Mouse (Mus musculus) activated CD4-positive, CD25-positive, alpha-beta regulatory T cell, adult 4 months (primary cell): ENCODE data around the gene Plb1. TPM values are rescaled to one million over a fixed set of nuclear protein-coding genes. Genes with fewer than 3 reads are reported as not detected.

Source experiments
- ATAC-seq: one replicate; pipeline ENCODE4 v1.8.0; 2017
- polyA plus RNA-seq, 2 experiments: library from polyadenylated mRNA; unstranded; fragments of 100-300 nt; shearing (Covaris generic); gene quantifications; one replicate each; pipeline ENCODE4 v1.2.1; 2017

Gene Plb1
- polyA plus RNA-seq, 2 experiments from 2014 or later = not detected

GRCm38 (mm10) chr5:32336092-32336491 is 103.6 kb downstream of the Plb1 start:
- ATAC-seq = no peak

- no peak for ATAC-seq
Observed at GRCm38 (mm10) chr5:32337336-32337735, 104.8 kb downstream of the Plb1 start.

- no peak for ATAC-seq
Observed at GRCm38 (mm10) chr5:32338339-32338738, 105.8 kb downstream of the Plb1 start.

- ATAC-seq = no peak
Observed at GRCm38 (mm10) chr5:32338766-32339165, 106.3 kb downstream of the Plb1 start.

GRCm38 (mm10) chr5:32340246-32340645 is 107.7 kb downstream of the Plb1 start:
- no peak for ATAC-seq

- ATAC-seq = no peak
Observed at GRCm38 (mm10) chr5:32342711-32343285, 110.3 kb downstream of the Plb1 start.

- ATAC-seq = no peak
Observed at GRCm38 (mm10) chr5:32346025-32346912, 113.8 kb downstream of the Plb1 start.

- no peak for ATAC-seq
Observed at GRCm38 (mm10) chr5:32349718-32350117, 117.2 kb downstream of the Plb1 start.

- ATAC-seq = no peak
Observed at GRCm38 (mm10) chr5:32350551-32351256, 118.2 kb downstream of the Plb1 start.

GRCm38 (mm10) chr5:32351721-32352465 is 119.4 kb downstream of the Plb1 start:
- ATAC-seq = no peak

GRCm38 (mm10) chr5:32352845-32353244 is 120.3 kb downstream of the Plb1 start:
- ATAC-seq = no peak

GRCm38 (mm10) chr5:32353280-32353679 is 120.8 kb downstream of the Plb1 start:
- ATAC-seq = no peak

GRCm38 (mm10) chr5:32360511-32360910 is 128.0 kb downstream of the Plb1 start:
- no peak for ATAC-seq

GRCm38 (mm10) chr5:32361441-32362235 is 129.1 kb downstream of the Plb1 start:
- no peak for ATAC-seq

GRCm38 (mm10) chr5:32369391-32369790 is 136.9 kb downstream of the Plb1 start:
- ATAC-seq = no peak

- no peak for ATAC-seq
Observed at GRCm38 (mm10) chr5:32371239-32371638, 138.7 kb downstream of the Plb1 start.

- no peak for ATAC-seq
Observed at GRCm38 (mm10) chr5:32378546-32378945, 146.0 kb downstream of the Plb1 start.

GRCm38 (mm10) chr5:32388656-32389055 is 156.1 kb downstream of the Plb1 start:
- ATAC-seq = no peak

GRCm38 (mm10) chr5:32390295-32390694 is 157.8 kb downstream of the Plb1 start:
- no peak for ATAC-seq

GRCm38 (mm10) chr5:32392281-32392680 is 159.8 kb downstream of the Plb1 start:
- no peak for ATAC-seq

GRCm38 (mm10) chr5:32394586-32394985 is 162.1 kb downstream of the Plb1 start:
- no peak for ATAC-seq
